Mouse (Mus musculus): ENCODE results near the gene Adad2.

Gene Adad2

DNA sequence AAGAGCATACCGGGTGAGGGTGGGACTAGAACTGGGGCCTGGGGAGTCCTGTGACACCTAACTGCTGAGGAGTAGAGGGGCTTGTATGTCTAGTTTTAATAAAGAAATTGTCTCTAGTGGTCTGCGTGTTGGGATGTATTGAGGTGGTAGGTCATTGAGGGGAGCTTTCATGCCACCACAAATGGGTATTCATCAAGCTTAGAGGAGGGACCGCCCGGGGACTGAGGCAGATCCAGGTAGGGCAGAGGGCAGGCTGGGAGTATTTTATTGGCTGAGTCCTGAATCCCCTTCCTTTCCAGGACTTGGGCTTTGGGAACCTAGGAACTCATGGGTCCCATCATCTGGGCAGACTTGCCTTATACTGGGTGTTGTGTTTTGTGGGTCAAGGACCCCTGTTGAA is 4.3 kb downstream of the Adad2 start:
- DNase-seq (ENCODE audit: low spot score in 2 of 2), result no peak

DNA sequence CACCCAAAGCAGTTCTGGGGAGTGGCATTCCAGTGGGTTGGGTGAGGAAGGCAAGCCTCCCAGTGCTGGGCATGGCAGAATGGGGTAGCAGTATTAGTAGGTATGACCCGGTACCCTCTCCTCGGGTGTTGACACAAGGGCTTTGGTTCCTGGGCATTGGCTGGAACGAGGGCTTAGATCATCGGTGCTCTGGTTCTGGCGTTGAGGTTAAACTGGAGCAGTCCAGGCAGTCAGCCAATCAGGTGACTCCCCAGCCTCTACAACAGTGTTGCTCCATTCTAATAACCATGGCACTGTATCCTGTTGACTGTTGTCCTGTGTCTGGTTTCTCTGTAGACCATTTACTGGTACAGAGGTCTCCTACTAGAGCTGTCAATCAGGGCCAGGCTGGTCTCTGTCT is 5.0 kb downstream of the Adad2 start:
- DNase-seq (ENCODE audit: low spot score in 2 of 2), result no peak

DNA sequence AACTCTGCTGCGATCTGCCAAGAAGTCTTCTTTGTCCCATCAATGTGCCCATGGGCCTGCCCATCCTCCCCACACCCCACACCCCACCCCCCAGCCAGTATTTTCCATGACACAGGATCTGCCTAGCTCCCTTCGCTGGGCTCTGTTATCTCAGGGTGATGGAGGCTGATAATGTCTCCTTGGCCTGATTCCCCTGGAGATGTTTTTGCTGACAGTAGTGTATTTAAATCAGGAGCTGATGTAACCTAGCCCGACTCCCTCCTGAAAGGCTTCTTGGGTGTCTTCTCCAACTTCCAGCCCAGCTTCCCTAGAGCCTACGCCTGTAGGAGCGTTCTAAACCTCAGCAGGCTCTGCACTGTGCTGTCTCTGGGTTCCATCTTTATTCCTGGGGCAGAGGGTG is 6.3 kb downstream of the Adad2 start:
- no peak for DNase-seq (ENCODE audit: low spot score in 2 of 2)

DNA sequence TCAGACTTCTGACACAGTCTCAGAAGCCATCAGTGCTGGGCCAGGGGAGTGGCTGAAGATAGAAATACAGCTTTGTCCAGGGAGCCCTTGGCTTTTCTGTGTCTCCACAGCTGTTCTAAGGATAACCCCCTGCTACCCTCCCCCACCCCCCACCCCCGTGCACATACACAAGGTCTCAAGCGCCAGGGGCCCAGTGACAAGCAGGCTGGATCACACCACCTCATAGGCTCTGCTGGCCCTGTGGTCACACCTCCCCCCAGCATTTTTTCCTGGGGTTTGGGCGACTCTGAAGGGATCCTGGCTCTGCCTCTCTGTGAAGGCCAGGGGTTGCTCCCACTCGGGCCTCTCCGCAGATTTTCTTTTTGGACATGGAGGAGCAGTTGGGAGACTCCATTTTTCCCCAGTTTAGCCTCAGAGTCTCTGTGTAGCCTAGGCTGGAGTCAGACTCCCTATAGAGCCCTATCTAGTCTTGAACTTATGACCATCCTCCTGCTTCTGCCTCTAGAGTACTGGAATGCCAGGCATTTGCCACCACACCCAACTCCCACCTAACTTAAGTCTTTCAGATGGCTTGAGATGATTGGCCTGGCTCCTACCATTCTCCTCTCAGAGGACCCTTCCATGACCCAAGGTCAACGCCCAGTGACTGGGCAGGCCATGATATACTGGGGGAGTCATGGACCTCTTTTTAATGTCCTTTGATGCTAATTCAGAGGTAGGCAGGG is 7.7 kb downstream of the Adad2 start:
- no peak for DNase-seq (ENCODE audit: low spot score in 2 of 2)

DNA sequence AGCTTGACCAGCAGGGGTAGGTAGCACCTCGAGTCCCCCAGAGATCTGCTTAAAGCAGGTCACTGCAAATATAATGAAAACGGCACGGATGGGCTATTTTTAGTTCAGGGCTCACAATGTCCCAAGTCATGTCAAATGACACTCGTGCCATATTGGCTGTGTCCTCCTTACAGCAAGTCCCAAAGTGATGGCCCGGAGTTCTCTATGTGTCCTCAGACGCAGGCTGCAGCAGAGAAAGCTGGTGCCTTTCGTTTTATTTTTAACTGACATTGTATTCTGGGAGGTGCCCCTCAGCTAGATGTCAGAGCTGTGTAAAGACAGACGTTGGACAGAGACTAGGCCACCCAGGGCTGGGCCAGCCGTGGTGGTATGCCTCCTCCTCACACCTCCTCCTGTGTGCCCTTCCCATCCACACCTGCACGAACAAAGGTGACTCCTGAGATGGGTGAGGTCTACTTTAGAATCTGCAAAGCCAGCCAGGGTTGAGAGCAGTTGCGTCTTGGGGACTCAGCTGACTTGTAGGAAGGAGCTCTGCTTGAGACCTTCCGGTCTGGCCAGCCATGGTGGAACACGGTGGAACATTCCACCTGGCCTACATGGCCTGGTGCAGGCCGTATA is 8.4 kb downstream of the Adad2 start:
- DNase-seq (ENCODE audit: low spot score in 2 of 2), result no peak

DNA sequence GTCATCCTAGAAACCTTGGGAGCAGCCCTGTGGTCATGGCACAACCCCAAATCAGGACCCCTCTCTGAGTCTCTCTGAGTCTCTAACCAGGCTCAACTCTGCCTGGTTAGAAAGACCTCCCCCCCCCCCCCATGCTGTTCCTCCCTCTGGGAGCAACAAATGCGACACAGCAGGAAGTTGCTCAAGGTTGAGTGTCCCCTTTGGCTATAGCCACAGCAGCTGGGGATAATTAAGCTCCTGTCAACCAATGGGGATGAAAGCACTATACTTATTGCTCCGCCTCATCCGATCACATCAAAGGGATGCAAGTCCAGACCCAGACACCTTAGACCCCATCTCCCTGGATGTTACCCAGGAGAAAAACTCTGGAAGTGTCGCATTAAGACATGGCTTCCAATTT is 10.0 kb downstream of the Adad2 start:
- DNase-seq (ENCODE audit: low spot score in 2 of 2), result no peak

DNA sequence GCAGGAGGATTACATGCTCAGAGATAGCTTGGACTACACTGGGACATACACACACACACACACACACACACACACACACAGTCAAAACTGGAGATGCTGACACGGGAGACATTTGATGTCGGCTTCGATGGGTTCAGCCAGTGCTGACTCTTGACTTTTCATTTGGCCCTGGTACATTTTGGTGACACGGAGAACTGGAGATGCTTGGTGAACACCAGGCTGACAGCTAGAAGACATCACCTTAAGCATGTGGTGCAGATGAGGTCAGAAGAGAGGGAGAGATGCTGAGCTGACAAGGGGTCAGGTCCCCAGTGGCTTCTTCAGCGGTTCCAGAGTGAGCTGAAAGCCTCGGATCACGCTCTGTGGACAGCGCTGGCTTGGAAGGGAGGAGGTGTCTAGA is 10.5 kb downstream of the Adad2 start:
- DNase-seq (ENCODE audit: low spot score in 2 of 2), result no peak

DNA sequence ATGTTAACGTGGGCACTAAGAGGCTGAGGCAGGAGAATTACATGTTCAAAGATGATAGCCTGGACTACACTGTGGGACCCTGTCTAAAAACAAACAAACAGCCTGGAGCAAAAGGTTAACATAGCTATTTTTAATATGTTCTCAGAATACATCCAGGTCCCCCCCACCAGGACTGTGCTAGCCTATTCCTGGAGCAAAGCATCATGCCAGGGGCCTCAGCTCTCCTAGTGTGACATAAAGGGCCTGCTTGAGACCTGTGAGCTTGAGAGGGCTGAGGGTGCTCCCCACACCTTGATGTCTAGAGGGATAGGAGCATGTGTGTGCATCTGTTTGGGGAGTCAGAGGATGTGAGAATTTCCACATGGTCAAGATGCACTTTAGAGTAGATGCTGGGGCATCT is 11.2 kb downstream of the Adad2 start:
- DNase-seq (ENCODE audit: low spot score in 2 of 2), result no peak

DNA sequence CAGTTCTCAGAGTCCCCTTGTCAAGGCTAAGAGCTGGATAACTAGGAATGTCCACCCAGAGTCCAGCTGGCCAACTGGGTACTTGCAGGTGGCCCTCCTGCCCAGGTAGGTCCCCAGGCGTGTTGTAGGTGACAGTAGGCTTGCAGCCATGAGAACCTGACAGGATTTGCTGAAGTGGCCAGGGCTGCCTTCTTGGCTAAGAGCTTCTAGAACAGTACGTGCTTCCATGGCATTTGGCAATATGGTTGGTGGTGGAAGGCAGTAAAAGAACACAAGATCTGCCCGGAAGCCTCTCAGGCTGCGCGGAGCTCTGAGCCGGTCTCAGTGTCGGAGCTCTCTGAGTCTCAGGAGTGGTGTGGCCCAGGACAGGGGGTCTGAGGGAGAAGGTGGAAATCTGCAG is 12.4 kb downstream of the Adad2 start:
- DNase-seq (ENCODE audit: low spot score in 2 of 2), result no peak

DNA sequence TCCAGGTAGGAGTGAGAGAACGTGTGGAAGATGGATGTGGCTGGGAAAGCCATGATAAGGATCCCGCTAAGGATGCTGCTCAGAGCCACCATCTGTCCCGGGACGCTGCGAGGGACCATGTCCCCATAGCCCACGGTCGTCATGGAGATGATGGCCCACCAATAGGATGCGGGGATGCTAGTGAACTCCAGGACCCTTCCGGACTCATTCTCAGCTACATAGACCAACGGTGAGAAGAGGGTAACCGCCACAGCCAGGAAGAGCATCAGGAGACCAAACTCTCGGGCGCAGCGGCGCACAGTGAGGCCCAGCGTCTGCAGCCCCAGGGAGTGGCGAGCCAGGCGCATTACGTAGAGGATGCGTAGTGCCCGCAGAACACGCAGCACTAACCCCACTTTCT is 13.2 kb downstream of the Adad2 start:
- DNase-seq (ENCODE audit: low spot score in 2 of 2), result no peak

DNA sequence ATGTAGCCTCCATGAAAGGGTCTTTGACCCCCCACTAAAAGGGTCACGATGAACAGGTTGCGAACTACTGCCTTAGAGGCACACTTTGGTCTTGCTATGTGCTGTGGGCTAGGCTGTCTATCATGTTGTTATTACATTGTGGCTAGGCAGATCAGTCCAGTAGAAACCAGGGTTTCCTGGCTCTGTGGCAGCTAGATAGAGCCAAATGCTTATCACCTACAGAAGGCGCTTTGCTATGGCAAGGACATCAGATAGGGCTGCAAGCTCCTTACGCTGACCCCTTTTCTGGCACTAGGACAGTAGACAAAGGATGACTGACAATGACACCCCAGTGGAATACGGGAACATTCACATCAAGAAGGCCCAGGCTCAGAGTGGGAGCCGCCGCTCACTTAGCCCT is 14.7 kb downstream of the Adad2 start:
- no peak for DNase-seq (ENCODE audit: low spot score in 2 of 2)

DNA sequence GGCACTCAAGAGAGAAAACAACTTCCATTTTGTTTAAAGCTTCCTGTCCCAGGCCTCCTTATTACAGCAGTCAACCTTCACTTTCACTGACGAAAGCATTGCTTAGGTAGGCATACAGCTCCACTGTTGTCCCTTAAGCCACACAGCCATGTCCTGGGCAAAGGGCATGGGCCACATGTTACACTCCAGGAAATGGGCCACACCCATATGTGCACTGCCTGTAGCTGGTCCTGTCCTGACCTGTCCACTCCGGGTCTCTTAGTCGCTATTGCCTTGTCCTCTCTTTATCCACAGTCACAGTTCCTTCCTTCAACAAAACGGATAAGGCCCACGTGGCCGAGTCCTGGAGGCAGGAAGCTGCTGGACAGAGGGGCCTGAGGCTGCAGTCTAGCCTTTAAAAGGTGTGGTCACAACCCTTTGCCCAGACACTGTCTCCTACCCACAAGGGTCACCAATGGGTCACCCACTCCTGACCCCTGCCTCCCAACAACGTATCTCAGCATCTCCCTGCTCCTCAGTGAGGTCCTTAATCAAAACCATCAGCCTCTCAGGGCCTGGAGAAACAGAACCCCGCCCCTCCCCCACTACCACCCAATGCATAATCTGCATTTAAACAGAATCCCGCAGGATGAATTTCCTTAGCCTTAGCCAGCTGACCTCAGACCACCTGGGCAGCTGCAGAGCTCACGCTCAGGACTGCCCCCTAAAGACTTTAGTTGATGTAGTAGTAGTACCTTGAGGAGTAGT is 15.2 kb downstream of the Adad2 start:
- DNase-seq (ENCODE audit: low spot score in 2 of 2), result no peak

DNA sequence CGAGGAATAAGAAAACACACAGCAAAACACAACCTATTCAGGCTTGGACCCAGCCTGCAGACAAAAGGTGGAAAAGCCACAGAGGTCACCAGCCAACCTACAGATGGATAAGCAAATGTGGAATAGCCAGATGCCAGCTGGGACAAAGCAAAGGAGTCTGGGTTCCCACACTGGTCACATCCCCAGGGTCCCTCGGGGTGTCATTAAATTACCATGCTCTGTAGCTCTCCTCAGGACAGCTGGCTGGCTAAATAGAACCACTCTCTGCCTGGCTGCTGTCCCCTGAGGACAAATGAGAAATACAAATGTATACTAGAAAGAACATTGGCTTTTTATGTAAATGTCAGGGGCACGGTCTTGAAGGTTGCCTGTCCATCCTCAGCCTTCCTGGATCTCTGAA is 18.3 kb downstream of the Adad2 start:
- no peak for DNase-seq (ENCODE audit: low spot score in 2 of 2)

DNA sequence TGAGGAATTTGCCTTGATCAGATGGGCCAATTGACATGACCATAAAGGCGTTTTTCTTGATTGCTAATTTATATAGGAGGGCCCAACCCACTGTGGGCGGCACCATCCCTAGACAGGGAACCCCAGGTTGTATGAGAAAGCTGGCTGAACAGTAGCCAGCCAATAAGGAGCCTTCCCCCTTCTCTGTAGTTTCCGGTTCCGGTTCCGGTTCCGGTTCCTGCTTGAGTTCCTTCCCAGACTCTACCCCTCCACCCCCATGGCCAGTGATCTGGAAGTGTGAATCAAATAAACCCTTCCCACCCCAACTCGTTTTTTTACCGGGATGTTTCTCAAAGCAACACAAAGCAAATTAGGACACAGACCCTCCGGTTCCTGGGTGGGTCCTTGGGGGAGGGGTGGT is 19.7 kb downstream of the Adad2 start:
- no peak for DNase-seq (ENCODE audit: low spot score in 2 of 2)

DNA sequence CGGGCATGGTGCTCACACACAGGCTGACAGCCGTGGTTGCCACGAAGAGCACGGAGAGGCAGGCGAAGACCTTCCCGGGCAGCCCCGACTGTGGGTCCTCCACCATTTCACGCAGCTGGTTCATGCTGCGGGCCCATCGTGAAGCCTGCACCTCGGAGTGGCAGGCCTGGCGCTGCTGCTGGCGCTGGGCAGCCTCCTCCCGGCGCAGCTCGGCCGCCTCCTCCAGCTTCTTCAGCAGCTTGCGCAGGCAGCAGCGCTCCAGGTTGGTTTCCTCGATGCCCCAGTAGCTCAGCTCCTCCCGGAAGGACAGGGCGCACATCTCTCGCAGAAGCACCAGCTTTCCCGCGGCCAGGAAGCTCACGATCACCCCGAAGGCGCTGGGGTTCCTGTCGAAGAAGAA is 20.4 kb downstream of the Adad2 start:
- DNase-seq (ENCODE audit: low spot score in 2 of 2), result no peak

DNA sequence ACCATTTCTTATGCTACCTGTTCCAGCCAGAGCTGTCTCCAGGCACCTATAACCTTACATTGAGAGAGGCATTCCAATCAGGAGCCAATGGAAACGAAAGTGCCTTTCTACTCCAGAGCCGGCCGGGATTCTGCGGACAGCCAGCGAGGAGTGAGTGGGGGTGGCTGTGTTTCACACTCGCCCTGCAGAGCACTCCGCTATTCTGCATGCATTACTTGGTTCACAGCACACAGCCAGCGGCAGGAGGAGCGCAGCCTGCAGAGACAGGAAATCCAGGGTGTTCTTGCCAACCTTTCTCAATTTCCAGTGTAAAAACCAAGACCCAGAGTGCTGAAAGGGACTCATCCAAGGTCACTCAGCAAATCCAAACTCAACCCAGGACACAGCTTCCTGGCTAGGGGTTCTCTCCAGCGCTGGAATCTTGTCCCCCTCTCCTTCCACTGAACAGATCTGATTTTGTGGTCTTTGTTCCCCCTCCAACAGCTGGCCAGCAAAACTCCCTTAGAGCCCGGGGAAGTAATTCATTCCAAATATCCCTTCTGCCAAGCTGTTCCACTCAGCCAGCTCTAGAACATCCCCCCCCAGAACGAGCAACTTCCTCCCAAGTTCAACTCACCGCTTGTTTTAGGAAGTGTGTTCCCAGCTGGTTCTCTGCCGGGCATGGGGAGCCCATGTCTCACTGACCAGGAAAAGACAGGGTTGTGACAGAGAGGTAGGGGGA is 22.2 kb downstream of the Adad2 start:
- no peak for DNase-seq (ENCODE audit: low spot score in 2 of 2)

DNA sequence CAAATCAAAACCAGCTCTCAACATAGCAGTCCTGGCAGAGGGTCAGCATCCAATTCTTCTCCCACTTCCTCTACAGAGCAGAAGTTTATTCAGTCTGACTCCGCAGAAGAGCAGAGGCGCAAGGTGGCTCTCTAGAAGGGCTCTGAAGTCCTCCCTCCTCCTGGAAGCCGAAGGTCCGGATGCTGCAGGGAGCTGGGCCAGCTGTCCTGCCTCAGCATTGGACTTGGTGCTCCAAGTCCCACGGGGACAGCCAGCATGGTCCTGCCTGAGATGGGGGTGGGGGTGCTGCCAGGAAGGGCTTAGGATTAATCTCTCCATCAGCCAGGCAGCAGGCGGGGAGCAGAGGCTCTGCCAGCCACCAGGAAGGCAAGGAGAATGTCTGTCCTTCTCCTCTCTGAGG is 22.8 kb downstream of the Adad2 start, which contains the start of gene Kcng4:
Kcng4 (minus strand) TSS at position 303 of the 400 bp plus-strand sequence.
- no peak for DNase-seq (ENCODE audit: low spot score in 2 of 2)

DNA sequence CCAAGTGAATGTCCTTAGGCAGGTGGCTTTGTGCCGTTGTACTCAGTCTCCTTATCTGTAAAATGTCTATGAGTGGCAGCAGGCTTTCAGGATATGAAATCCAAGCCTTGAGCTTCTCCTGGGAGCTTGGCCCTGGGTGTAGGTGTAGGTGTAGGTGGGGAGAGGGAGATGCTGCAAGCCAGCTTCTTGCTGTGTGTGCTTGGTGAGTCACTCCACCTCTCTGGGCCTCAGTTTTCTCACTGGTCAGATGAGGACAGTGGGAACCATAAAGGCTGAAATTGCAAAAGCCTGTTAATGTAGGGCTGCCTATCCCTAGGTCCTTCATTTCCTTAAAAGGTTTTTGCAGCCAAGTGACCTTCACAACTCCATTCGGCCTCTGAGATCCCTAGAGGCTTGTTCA is 23.4 kb downstream of the Adad2 start:
- DNase-seq (ENCODE audit: low spot score in 2 of 2), result no peak

DNA sequence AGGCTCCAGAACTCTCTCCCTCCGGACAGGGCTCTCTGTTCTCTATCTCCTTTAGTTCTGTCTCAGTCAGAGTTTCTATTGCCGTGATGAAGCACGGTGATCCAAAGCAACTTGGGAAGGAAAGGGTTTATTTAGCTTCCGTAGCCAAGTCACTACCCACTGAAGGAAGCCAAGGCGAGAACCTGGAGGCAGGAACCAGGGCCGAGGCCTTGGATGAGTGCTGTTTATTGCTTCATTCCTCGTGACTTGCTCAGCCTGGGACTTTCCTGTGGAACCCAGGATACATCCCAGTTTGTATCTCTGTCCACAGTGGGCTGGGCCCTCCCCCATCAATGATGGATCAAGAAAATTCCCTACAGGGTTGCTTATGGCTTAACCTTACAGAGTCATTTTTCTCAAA is 24.2 kb downstream of the Adad2 start:
- DNase-seq (ENCODE audit: low spot score in 2 of 2), result no peak

DNA sequence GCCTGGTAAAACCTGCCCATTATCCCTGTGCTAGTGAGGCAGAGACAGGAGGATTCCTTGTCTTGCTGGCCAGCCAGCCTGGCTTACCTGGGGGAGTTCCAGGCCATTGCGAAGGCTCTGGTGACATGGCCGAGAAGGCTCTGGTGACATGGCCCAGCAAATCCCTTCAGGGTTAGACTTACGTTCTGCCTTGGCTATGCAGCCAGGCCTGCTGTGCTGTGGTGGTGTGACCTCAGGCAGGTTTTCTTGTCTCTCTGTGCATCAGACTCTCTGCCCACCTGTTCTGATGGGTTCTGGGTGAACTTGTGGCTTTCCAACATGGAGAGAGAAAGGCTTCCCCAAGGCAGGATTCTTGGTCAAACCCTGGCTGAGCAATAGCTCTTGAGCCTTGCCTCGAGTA is 24.8 kb downstream of the Adad2 start:
- no peak for DNase-seq (ENCODE audit: low spot score in 2 of 2)

DNA sequence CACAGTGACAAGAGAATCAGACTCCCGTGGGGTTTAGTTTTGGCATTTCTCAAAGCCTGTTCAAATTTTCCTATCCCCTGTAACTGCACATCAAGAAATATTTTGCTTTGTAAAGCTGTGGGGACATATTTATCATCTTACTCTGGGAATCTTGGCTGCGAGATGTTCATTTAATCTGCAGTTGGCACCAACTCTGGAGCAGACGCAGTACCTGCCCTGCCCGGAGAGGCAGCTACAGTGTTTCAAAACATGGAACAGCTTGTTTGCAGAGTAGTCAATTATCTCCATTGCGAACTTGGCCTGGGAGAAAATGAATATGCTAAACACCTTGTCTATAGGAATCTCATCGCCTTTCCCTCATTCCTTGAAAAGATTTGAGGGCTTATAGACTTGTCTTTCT is 25.7 kb downstream of the Adad2 start:
- no peak for DNase-seq (ENCODE audit: low spot score in 2 of 2)

DNA sequence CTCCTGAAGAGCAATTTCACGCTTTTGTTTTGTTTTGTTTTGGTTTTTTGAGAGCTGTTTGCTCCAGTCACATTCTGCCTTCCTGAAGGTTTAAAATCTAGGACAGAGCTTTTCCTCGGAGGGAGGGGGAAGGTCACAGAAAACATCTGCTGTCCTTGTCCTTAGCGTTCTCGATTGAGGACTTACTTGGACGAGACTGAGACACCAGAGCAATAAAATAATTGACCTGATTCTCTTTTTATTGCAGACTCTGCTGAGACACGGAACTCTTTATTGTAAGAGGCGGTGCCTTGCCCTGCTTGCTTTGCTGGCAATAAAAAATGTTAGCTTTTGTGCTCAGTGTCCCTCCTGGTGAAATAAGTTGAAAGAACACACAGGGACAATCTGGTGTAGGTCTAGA is 27.3 kb downstream of the Adad2 start:
- no peak for DNase-seq (ENCODE audit: low spot score in 2 of 2)

DNA sequence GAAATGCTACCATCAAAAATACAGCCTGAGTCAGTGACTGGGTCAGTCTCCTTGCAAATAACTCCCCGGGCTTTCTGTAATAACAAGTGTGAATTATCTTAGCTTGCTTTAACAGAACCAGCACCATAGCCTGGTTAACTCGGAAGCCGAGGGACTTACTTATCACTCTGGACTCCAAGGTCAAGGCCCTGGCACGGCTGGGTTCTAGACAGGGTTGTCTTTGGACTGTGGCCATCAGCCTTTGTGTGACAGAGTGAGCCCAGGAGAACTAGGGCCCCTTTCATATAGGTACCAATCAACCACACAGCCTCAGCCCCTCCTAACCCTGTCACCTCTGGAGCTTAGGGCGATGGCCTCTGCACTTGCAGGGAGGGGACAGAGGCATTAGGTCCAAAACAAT is 28.5 kb downstream of the Adad2 start:
- no peak for DNase-seq (ENCODE audit: low spot score in 2 of 2)
